Mouse (Mus musculus) intestine, embryonic 16.5 days (tissue): ENCODE data around the gene Paox. TPM values are rescaled to one million over a fixed set of nuclear protein-coding genes. Genes with fewer than 3 reads are reported as not detected.

ENCODE experiments used
- ATAC-seq: fragments of 200-750 bp; cut with Nextera tagmentation; 2 replicates; pipeline ENCODE4 v1.8.0; 2017; ENCODE audit warnings: moderate TSS enrichment, moderate library complexity
- H3K27ac ChIP-seq: fragments of 300-500 bp; sonication (generic); 2 replicates; pipeline ENCODE4 v1.5.1; 2014; ENCODE audit warnings: mild to moderate bottlenecking, low read length
- H3K27me3 ChIP-seq: fragments of 300-500 bp; sonication (generic); replicated peaks from 2 replicates; pipeline ENCODE4 v1.6.1; 2014; ENCODE audit warnings: low read length, control low read depth, mixed read lengths; ENCODE audit not compliant: control insufficient read depth, insufficient read depth
- H3K36me3 ChIP-seq: fragments of 300-500 bp; sonication (generic); 2 replicates; pipeline ENCODE4 v1.6.1; 2014; ENCODE audit warnings: low read length, control low read depth; ENCODE audit not compliant: control insufficient read depth, insufficient read depth
- H3K4me1 ChIP-seq: fragments of 300-500 bp; sonication (generic); 2 replicates; pipeline ENCODE4 v1.6.1; 2014; ENCODE audit warnings: low read length, control low read depth, mixed read lengths; ENCODE audit not compliant: control insufficient read depth, insufficient read depth
- H3K4me2 ChIP-seq: fragments of 300-500 bp; sonication (generic); 2 replicates; pipeline ENCODE4 v1.6.1; 2014; ENCODE audit warnings: low read depth, low read length, control low read depth
- H3K4me3 ChIP-seq: fragments of 300-500 bp; sonication (generic); 2 replicates; pipeline ENCODE4 v1.5.1; 2014; ENCODE audit warnings: mild to moderate bottlenecking, low read length
- H3K9ac ChIP-seq: fragments of 300-500 bp; sonication (generic); 2 replicates; pipeline ENCODE4 v1.6.1; 2014; ENCODE audit warnings: low read depth, low read length
- H3K9me3 ChIP-seq: fragments of 300-500 bp; sonication (generic); 2 replicates; pipeline ENCODE4 v1.6.1; 2016; ENCODE audit warnings: low read length, control low read depth; ENCODE audit not compliant: control insufficient read depth
- WGBS: fragments of 180-500 bp; shearing (Covaris S2); extraction: QIAGEN DNeasy Blood & Tissue Kit; methylation state at CpG from one replicate; pipeline ENCODE4 v1.1.7; 2014; 5-methylcytosine and 5-hydroxymethylcytosine counted together
- polyA plus RNA-seq: library from polyadenylated mRNA; unstranded; fragments of >200 nt; fragmentation: Nextera tagmentation; extraction: Ambion mirVana; gene quantifications from 2 replicates; pipeline ENCODE4 v1.2.1, GENCODE M21; 2015

Gene Paox
- 38.6 and 41.0 TPM in 2 replicates for polyA plus RNA-seq

DNA sequence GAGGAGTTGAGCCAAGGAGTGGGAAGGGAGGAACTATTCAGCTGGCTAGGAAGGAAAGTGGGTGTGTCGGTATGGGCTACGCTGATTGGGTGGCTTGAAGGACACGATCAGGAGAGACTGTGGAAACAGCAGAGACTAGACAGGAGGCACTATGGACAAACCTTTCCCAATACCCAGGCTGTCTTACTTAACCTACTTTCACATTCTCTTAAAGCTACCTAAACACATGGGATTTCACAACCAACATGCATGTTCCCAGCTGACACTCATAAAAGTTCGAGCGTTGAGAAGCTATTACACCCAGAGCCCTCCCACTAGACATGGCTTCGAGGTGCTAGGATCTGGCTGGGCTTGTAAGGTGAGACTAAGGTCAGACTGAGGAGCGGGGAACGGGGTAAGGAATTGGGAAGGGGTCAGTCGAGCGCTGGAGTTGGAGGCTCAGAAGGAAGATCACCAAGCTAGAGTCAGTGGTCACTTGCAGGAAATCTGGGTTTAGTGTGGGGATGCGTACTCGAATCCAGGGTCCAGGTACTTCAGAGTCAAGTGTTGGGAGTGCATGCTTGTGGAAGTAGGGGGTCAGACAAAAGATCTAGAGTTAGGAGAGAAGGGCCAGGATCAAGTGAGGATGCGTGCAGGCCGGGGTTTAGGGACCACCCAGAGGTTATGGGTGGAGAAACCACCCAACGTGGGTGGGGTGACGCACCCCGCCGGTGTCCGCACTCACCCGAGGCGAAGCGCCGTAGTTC lies at the start of gene Paox:
Paox (plus strand) TSS at position 217 of the 746 bp plus-strand sequence.
- 1% methylated on average over 23 of the region's 23 CpGs for WGBS
- Histone ChIP-seq H3K36me3 (peaks cover 14% of the 10 kb centered on the region), H3K9me3 (no peaks in the 10 kb centered on the region), H3K4me3 (peak within 1 kb of the TSS; percentile 84), H3K9ac (peak within 1 kb of the TSS; percentile 89), H3K4me1 (no peaks in the 10 kb centered on the region), H3K27ac (peak within 1 kb of the TSS; percentile 92), H3K27me3 (no peaks in the 10 kb centered on the region), H3K4me2 (peak within 1 kb of the TSS; percentile 87)
- ATAC-seq: peak; percentile 89

DNA sequence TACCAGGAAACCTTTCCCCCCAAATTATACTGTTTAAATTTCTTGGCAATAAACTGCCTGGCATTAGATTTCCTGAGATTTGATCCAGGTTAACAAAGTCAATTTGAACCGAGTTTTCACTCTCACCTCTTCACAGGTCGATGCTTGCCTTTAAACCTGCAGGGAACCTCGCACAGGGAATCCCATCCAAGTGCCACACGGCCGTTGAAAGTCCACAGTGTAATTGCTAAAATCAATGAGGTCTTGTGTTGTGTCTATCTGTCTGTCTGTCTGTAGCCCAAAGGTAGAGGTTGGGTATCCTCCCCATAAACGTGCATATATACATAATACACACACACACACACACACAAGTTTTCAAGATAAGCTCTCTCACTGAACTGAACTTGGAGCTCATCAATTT lies 48.2 kb upstream of the Paox start:
- H3K27ac ChIP-seq: no peak overlapping the region
- 58% methylated on average over 6 of the region's 6 CpGs for WGBS
- H3K36me3 ChIP-seq: no peaks in the 10 kb centered on the region
- H3K4me2 ChIP-seq: no peak overlapping the region
- no peak for ATAC-seq
- no peaks in the 10 kb centered on the region for H3K9me3 ChIP-seq
- no peak overlapping the region for H3K4me3 ChIP-seq
- H3K4me1 ChIP-seq: no peaks in the 10 kb centered on the region; the same call in 1 of the 2 replicates
- no peak overlapping the region for H3K9ac ChIP-seq
- peaks cover 20% of the 10 kb centered on the region for H3K27me3 ChIP-seq

DNA sequence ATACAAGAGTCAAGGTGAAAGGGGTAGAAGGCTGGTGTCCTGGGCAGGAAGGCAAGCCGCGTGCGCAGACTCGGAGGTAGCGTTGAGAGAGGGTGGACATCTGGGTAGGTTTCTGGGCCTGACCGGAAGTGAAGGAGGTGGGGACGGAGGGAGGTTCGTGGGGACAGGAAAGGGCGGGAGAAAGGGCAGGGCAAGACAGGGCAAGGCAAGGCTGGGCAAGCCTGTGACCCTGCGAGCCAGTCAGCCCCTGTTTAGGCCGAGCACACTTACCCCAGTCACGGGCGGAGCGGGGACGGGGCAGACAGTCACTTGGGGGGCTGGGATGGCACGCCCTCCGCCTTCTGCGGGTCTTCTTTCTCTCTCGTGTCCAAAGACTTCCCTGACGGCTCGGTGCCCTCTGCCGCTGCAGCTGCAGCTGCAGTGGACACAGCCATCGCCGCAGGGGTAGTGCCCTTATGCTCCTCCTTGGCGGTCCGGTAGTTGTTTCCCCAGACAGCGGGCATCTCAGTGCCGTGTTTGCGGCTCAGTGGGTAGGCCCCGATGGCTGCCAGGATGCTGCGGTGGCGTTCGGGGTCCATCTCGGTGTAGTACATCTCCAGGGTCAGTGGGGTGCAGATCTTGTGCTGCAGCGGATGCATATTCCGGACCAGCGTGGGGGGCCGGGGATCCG lies 45.4 kb upstream of the Paox start:
- Histone ChIP-seq H3K4me2 (peak overlapping the region; percentile 47), H3K9ac (peak overlapping the region; percentile 54), H3K27ac (no peak overlapping the region), H3K27me3 (no peaks in the 10 kb centered on the region), H3K4me1 (no peaks in the 10 kb centered on the region; the same call in 1 of the 2 replicates), H3K36me3 (no peaks in the 10 kb centered on the region), H3K9me3 (no peaks in the 10 kb centered on the region), H3K4me3 (peak overlapping the region; percentile 35)
- 0 out of 2 replicates have a peak, but pooled peaks have one; percentile 28 for ATAC-seq
- 31% methylated on average over 39 of the region's 39 CpGs for WGBS

DNA sequence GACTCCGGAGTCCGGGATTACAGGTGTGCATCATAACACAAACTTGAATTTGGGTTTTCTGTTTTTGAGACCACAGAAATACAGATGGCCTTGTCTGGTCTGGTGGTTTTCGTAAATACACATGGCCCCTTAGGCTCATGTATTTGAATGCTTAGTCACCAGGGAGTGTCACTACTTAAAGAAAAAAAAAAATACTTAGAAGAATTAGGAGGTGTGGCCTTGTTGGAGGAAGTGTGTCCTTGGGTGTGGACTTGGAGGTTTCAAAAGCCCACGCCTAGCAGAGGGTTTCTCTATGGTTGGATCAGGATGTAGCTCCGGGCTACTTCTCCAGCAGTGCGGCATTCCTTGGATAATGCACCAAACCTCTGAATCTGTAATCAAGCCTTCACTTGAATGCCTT lies 37.9 kb upstream of the Paox start:
- Histone ChIP-seq H3K4me2 (no peak overlapping the region), H3K4me1 (peaks cover 3% of the 10 kb centered on the region), H3K27ac (no peak overlapping the region), H3K9me3 (no peaks in the 10 kb centered on the region), H3K9ac (no peak overlapping the region), H3K4me3 (no peak overlapping the region), H3K27me3 (peaks cover 28% of the 10 kb centered on the region), H3K36me3 (no peaks in the 10 kb centered on the region)
- 77% methylated on average over 6 of the region's 6 CpGs for WGBS
- no peak for ATAC-seq

DNA sequence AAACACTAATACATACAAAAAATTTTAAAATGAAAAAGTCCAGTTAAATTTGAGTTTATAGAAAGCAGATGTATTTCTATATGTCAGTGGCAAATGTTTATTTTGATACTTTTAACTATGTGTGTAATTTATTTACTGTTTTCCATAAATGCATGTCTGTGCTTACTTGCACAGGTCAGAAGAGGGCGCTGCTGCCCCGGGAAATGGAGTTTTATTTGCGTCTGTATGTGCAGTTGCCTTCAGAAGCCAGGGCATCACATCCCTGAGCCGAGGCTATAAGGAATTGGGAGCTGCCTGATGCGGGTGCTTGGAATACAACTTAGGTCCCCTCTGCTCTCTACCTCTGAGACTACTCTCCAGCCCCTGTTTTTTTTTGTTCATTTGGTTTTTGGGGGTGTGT lies 36.9 kb upstream of the Paox start:
- ATAC-seq: no peak
- Histone ChIP-seq H3K27me3 (peaks cover 28% of the 10 kb centered on the region), H3K9ac (no peak overlapping the region), H3K27ac (no peak overlapping the region), H3K4me1 (peaks cover 3% of the 10 kb centered on the region), H3K4me3 (no peak overlapping the region), H3K36me3 (no peaks in the 10 kb centered on the region), H3K9me3 (no peaks in the 10 kb centered on the region), H3K4me2 (no peak overlapping the region)
- WGBS: 5% methylated on average over 5 of the region's 5 CpGs

DNA sequence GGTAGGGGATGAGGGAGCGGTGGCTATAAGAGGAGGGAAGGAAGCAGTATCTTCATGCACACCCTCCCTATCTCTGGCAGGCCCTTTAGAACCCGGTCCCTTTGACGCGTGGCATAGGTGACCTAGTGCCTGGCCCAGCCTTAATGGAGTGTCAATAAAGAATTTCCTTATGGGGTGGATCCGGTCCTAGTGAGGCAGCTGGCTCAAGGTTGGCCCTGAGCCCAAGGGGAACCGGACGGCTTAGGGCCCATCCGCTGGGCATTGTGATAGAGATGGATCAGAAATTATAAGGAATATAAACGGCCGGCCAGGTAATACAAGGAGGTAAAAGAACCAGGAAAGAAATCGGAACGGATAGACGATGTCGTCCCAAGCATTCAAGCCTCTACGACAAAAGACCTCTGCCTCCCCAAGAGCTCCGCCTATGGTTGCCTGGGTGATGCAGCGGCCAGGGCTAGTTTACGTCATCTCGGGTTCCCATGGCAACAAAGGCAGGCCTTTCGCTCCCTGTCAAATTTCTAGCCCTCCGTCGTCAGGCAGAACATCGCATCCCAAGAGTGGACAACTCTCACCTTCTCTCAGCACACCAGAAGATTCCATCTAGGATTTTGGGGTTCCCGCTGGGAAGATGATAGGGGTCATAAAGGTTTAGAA lies 35.0 kb upstream of the Paox start:
- peaks cover 28% of the 10 kb centered on the region for H3K27me3 ChIP-seq
- peaks cover 3% of the 10 kb centered on the region for H3K4me1 ChIP-seq
- no peaks in the 10 kb centered on the region for H3K9me3 ChIP-seq
- 0 out of 2 replicates have a peak overlapping the region, but pooled peaks have one; percentile 33 for H3K9ac ChIP-seq
- H3K4me2 ChIP-seq: peak overlapping the region; percentile 37
- ATAC-seq: peak; percentile 70
- 3% methylated on average over 24 of the region's 24 CpGs for WGBS
- H3K27ac ChIP-seq: no peak overlapping the region
- H3K4me3 ChIP-seq: peak overlapping the region; percentile 25
- H3K36me3 ChIP-seq: no peaks in the 10 kb centered on the region

DNA sequence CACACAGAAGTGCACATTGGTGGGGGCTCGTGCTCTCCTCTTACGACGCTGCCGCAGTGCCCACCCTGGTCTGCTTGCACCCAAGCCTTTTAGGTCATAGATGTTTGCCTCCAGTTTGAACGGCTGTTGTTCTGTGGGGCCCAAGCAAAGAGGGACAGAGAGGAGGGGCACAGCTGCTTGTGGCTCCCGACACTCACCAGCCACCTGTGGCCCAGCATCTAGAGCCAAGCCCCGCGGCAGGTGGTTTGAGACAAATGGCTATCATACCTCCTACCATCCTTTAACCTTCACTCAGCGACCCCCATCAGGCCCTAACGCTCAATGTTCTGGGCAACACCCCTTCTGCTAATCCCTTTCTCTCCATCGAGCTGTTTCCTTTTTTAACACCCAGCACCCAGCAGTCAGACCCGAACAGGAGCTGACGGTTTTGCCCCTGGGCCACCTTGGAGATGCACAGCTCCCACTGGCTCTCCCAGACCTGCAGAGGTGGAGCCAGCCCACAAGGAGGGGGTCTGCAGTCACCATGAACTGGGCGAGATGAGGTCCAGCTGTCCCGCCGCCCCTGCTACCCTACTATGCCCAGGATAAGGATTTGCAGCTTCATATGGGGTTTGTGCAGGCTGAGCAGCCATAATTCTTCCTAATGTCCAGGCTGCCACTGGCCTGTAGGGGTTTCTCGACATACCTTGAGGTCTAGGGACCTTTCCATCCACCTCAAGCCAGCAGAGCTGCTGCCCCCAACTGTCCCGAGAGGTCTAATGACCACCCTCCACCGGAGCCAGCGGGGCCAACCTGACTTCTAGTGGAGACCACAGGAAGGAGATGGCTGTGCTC lies 34.0 kb upstream of the Paox start:
- ATAC-seq: no peak
- Histone ChIP-seq H3K36me3 (no peaks in the 10 kb centered on the region), H3K27ac (no peak overlapping the region), H3K9ac (no peak overlapping the region), H3K9me3 (no peaks in the 10 kb centered on the region), H3K4me3 (no peak overlapping the region; the same call in 1 of the 2 replicates), H3K27me3 (peaks cover 26% of the 10 kb centered on the region), H3K4me2 (no peak overlapping the region), H3K4me1 (peaks cover 3% of the 10 kb centered on the region)
- 26% methylated on average over 20 of the region's 20 CpGs for WGBS

DNA sequence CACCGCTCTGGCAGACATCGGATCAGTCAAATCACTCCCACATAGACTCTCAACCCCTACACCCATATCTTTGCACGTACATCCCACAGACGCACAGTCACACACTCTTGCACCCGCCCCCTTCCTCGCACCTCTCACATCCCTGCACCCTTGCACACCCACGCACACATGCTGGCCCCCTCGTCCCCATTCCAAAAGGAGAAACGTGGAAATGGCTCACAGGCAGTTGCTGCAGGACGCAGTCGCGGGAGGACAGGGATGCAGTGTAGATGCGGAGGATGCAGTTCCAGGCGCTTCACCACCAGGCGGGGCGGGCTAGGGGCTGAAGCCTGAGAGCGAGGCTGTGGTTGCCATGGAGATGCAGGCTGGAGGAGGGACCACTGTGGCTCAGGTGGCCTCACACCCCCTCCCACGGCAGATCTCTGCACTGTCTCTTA lies 33.3 kb upstream of the Paox start, which contains the start of gene Caly:
Caly (minus strand) TSS at position 307 of the 437 bp plus-strand sequence.
- H3K4me3 ChIP-seq: no peak within 1 kb of the TSS
- H3K27ac ChIP-seq: no peak within 1 kb of the TSS
- no peaks in the 10 kb centered on the region for H3K9me3 ChIP-seq
- peaks cover 26% of the 10 kb centered on the region for H3K27me3 ChIP-seq
- no peak within 1 kb of the TSS for H3K9ac ChIP-seq
- H3K4me1 ChIP-seq: peaks cover 3% of the 10 kb centered on the region
- H3K4me2 ChIP-seq: no peak within 1 kb of the TSS
- H3K36me3 ChIP-seq: no peaks in the 10 kb centered on the region
- 5% methylated on average over 18 of the region's 18 CpGs for WGBS
- ATAC-seq: 0 out of 2 replicates have a peak, but pooled peaks have one; percentile 45
